Mouse (Mus musculus): ENCODE data around the gene Nploc4. TPM values are rescaled to one million over a fixed set of nuclear protein-coding genes. Genes with fewer than 3 reads are reported as not detected.

Gene Nploc4
- polyA plus RNA-seq, 1 experiment from 2014 or later: 19.0 TPM

GRCm38 (mm10) chr11:120377337-120377736 is 60.2 kb downstream of the Nploc4 start:
- Histone ChIP-seq H3K27ac (ENCODE audit: low read length) (no peak overlapping the region), H3K9ac (ENCODE audit: low read depth, low read length) (no peak overlapping the region), H3K4me2 (ENCODE audit: low read depth, low read length) (no peak overlapping the region), H3K36me3 (ENCODE audit: control insufficient read depth, insufficient read depth) (peaks cover 17% of the 10 kb centered on the region), H3K27me3 (ENCODE audit: control insufficient read depth, insufficient read depth, low read depth, low read length) (no peaks in the 10 kb centered on the region), H3K9me3 (replicated peaks; ENCODE audit: control insufficient read depth, low read length) (no peaks in the 10 kb centered on the region), H3K4me3 (ENCODE audit: low read depth, low read length) (peak overlapping the region; percentile 75; the same call in 1 of the 2 replicates), H3K4me1 (ENCODE audit: control insufficient read depth, low read depth, low read length) (peaks cover 19% of the 10 kb centered on the region)
- ATAC-seq (ENCODE audit: low read depth): no peak
- WGBS (ENCODE audit: insufficient replicate concordance): 65% methylated on average over 10 of the region's 10 CpGs

- H3K27ac ChIP-seq (ENCODE audit: low read length): no peak overlapping the region
- 75% methylated on average over 17 of the region's 17 CpGs for WGBS (ENCODE audit: insufficient replicate concordance)
- no peak for ATAC-seq (ENCODE audit: low read depth)
- H3K9ac ChIP-seq (ENCODE audit: low read depth, low read length): no peak overlapping the region
- peaks cover 9% of the 10 kb centered on the region for H3K36me3 ChIP-seq (ENCODE audit: control insufficient read depth, insufficient read depth)
- peaks cover 19% of the 10 kb centered on the region for H3K4me1 ChIP-seq (ENCODE audit: control insufficient read depth, low read depth, low read length)
- H3K9me3 ChIP-seq (replicated peaks; ENCODE audit: control insufficient read depth, low read length): no peaks in the 10 kb centered on the region
- no peak overlapping the region for H3K4me2 ChIP-seq (ENCODE audit: low read depth, low read length)
- H3K4me3 ChIP-seq (ENCODE audit: low read depth, low read length): no peak overlapping the region
- no peaks in the 10 kb centered on the region for H3K27me3 ChIP-seq (ENCODE audit: control insufficient read depth, insufficient read depth, low read depth, low read length)
Observed at GRCm38 (mm10) chr11:120376302-120377160, 61.0 kb downstream of the Nploc4 start.

- H3K4me1 ChIP-seq (ENCODE audit: control insufficient read depth, low read depth, low read length): peaks cover 19% of the 10 kb centered on the region
- ATAC-seq (ENCODE audit: low read depth): no peak
- no peaks in the 10 kb centered on the region for H3K27me3 ChIP-seq (ENCODE audit: control insufficient read depth, insufficient read depth, low read depth, low read length)
- no peaks in the 10 kb centered on the region for H3K9me3 ChIP-seq (replicated peaks; ENCODE audit: control insufficient read depth, low read length)
- no peak overlapping the region for H3K4me3 ChIP-seq (ENCODE audit: low read depth, low read length)
- H3K4me2 ChIP-seq (ENCODE audit: low read depth, low read length): no peak overlapping the region
- 82% methylated on average over 10 of the region's 10 CpGs for WGBS (ENCODE audit: insufficient replicate concordance)
- H3K9ac ChIP-seq (ENCODE audit: low read depth, low read length): no peak overlapping the region
- no peak overlapping the region for H3K27ac ChIP-seq (ENCODE audit: low read length)
- no peaks in the 10 kb centered on the region; the same call in none of the 2 replicates for H3K36me3 ChIP-seq (ENCODE audit: control insufficient read depth, insufficient read depth)
Observed at GRCm38 (mm10) chr11:120375324-120375723, 62.2 kb downstream of the Nploc4 start.

- H3K36me3 ChIP-seq (ENCODE audit: control insufficient read depth, insufficient read depth): no peaks in the 10 kb centered on the region; the same call in none of the 2 replicates
- H3K4me3 ChIP-seq (ENCODE audit: low read depth, low read length): no peak overlapping the region
- H3K27me3 ChIP-seq (ENCODE audit: control insufficient read depth, insufficient read depth, low read depth, low read length): no peaks in the 10 kb centered on the region
- WGBS (ENCODE audit: insufficient replicate concordance): 79% methylated on average over 23 of the region's 23 CpGs
- ATAC-seq (ENCODE audit: low read depth): no peak
- peaks cover 14% of the 10 kb centered on the region for H3K4me1 ChIP-seq (ENCODE audit: control insufficient read depth, low read depth, low read length)
- H3K27ac ChIP-seq (ENCODE audit: low read length): no peak overlapping the region
- no peak overlapping the region for H3K4me2 ChIP-seq (ENCODE audit: low read depth, low read length)
- no peaks in the 10 kb centered on the region for H3K9me3 ChIP-seq (replicated peaks; ENCODE audit: control insufficient read depth, low read length)
- H3K9ac ChIP-seq (ENCODE audit: low read depth, low read length): no peak overlapping the region
Observed at GRCm38 (mm10) chr11:120373820-120374586, 63.5 kb downstream of the Nploc4 start.

GRCm38 (mm10) chr11:120373025-120373424 is 64.5 kb downstream of the Nploc4 start:
- H3K9me3 ChIP-seq (replicated peaks; ENCODE audit: control insufficient read depth, low read length): no peaks in the 10 kb centered on the region
- peaks cover 9% of the 10 kb centered on the region for H3K4me1 ChIP-seq (ENCODE audit: control insufficient read depth, low read depth, low read length)
- no peaks in the 10 kb centered on the region for H3K27me3 ChIP-seq (ENCODE audit: control insufficient read depth, insufficient read depth, low read depth, low read length)
- no peak overlapping the region for H3K4me3 ChIP-seq (ENCODE audit: low read depth, low read length)
- ATAC-seq (ENCODE audit: low read depth): no peak
- H3K36me3 ChIP-seq (ENCODE audit: control insufficient read depth, insufficient read depth): no peaks in the 10 kb centered on the region; the same call in none of the 2 replicates
- no peak overlapping the region for H3K27ac ChIP-seq (ENCODE audit: low read length)
- H3K4me2 ChIP-seq (ENCODE audit: low read depth, low read length): no peak overlapping the region
- 72% methylated on average over 13 of the region's 13 CpGs for WGBS (ENCODE audit: insufficient replicate concordance)
- no peak overlapping the region for H3K9ac ChIP-seq (ENCODE audit: low read depth, low read length)

- H3K36me3 ChIP-seq (ENCODE audit: control insufficient read depth, insufficient read depth): no peaks in the 10 kb centered on the region; the same call in 1 of the 2 replicates
- H3K4me2 ChIP-seq (ENCODE audit: low read depth, low read length): no peak overlapping the region
- no peaks in the 10 kb centered on the region; the same call in 1 of the 2 replicates for H3K4me1 ChIP-seq (ENCODE audit: control insufficient read depth, low read depth, low read length)
- ATAC-seq (ENCODE audit: low read depth): peak; percentile 70
- H3K27ac ChIP-seq (ENCODE audit: low read length): no peak overlapping the region
- no peaks in the 10 kb centered on the region for H3K9me3 ChIP-seq (replicated peaks; ENCODE audit: control insufficient read depth, low read length)
- no peak overlapping the region for H3K4me3 ChIP-seq (ENCODE audit: low read depth, low read length)
- H3K9ac ChIP-seq (ENCODE audit: low read depth, low read length): no peak overlapping the region
- 49% methylated on average over 8 of the region's 8 CpGs for WGBS (ENCODE audit: insufficient replicate concordance)
- H3K27me3 ChIP-seq (ENCODE audit: control insufficient read depth, insufficient read depth, low read depth, low read length): no peaks in the 10 kb centered on the region
Observed at GRCm38 (mm10) chr11:120369656-120370055, 67.9 kb downstream of the Nploc4 start.

- WGBS (ENCODE audit: insufficient replicate concordance): 25% methylated on average over 7 of the region's 7 CpGs
- Histone ChIP-seq H3K4me3 (ENCODE audit: low read depth, low read length) (no peak overlapping the region), H3K9ac (ENCODE audit: low read depth, low read length) (no peak overlapping the region), H3K4me1 (ENCODE audit: control insufficient read depth, low read depth, low read length) (no peaks in the 10 kb centered on the region; the same call in 1 of the 2 replicates), H3K9me3 (replicated peaks; ENCODE audit: control insufficient read depth, low read length) (no peaks in the 10 kb centered on the region), H3K36me3 (ENCODE audit: control insufficient read depth, insufficient read depth) (no peaks in the 10 kb centered on the region), H3K27me3 (ENCODE audit: control insufficient read depth, insufficient read depth, low read depth, low read length) (no peaks in the 10 kb centered on the region), H3K27ac (ENCODE audit: low read length) (no peak overlapping the region), H3K4me2 (ENCODE audit: low read depth, low read length) (no peak overlapping the region)
- ATAC-seq (ENCODE audit: low read depth): no peak
Observed at GRCm38 (mm10) chr11:120366443-120367027, 71.0 kb downstream of the Nploc4 start.

- H3K9ac ChIP-seq (ENCODE audit: low read depth, low read length): no peak overlapping the region
- WGBS (ENCODE audit: insufficient replicate concordance): 60% methylated on average over 6 of the region's 6 CpGs
- no peak overlapping the region for H3K4me2 ChIP-seq (ENCODE audit: low read depth, low read length)
- no peak for ATAC-seq (ENCODE audit: low read depth)
- no peak overlapping the region for H3K27ac ChIP-seq (ENCODE audit: low read length)
- H3K36me3 ChIP-seq (ENCODE audit: control insufficient read depth, insufficient read depth): no peaks in the 10 kb centered on the region
- H3K27me3 ChIP-seq (ENCODE audit: control insufficient read depth, insufficient read depth, low read depth, low read length): no peaks in the 10 kb centered on the region
- H3K4me1 ChIP-seq (ENCODE audit: control insufficient read depth, low read depth, low read length): peaks cover 4% of the 10 kb centered on the region
- H3K4me3 ChIP-seq (ENCODE audit: low read depth, low read length): no peak overlapping the region
- no peaks in the 10 kb centered on the region for H3K9me3 ChIP-seq (replicated peaks; ENCODE audit: control insufficient read depth, low read length)
Observed at GRCm38 (mm10) chr11:120362891-120363290, 74.6 kb downstream of the Nploc4 start.

Data from liver, embryonic 16.5 days (tissue).